Mouse (Mus musculus) brain, embryonic 14.5 days (tissue): ENCODE measurements at regions not wholly inside any gene's neighbourhood (a gene's known extent, or its start where the extent isn't known, plus 50 kb on each side); places are given as distances from the start of the nearest gene placed in this dataset.

Experiments used
- CTCF ChIP-seq: fragments of 200-500 bp; IDR thresholded peaks from 2 replicates; pipeline ENCODE4 v1.5.1; 2012; ENCODE audit warnings: inconsistent platforms, mild to moderate bottlenecking, moderate library complexity, borderline replicate concordance; ENCODE audit not compliant: insufficient read depth, insufficient read length; ENCODE audit errors: extremely low read depth
- POLR2A ChIP-seq: fragments of 200-500 bp; IDR thresholded peaks from 2 replicates; pipeline ENCODE4 v1.6.1; 2012; ENCODE audit warnings: mild to moderate bottlenecking, inconsistent platforms, borderline replicate concordance; ENCODE audit not compliant: poor library complexity, insufficient read depth, insufficient read length, severe bottlenecking; ENCODE audit errors: extremely low read depth

- TF ChIP-seq POLR2A: no peak
- no peak for TF ChIP-seq CTCF
These were observed 66.9 kb upstream of the Zfp703 start for GRCm38 (mm10) chr8:26910186-26910585.
